Mouse (Mus musculus): ENCODE measurements around the gene Mapk8ip1. TPM values are rescaled to one million over a fixed set of nuclear protein-coding genes. Genes with fewer than 3 reads are reported as not detected.

Mapk8ip1 gene
- polyA plus RNA-seq, 1 experiment from 2014 or later, result 34.8 TPM

- Histone ChIP-seq H3K27me3 (peaks cover 44% of the 10 kb centered on the region), H3K9me3 (no peaks in the 10 kb centered on the region), H3K9ac (replicated peaks) (peak overlapping the region; percentile 66), H3K4me3 (replicated peaks) (peak overlapping the region; percentile 56), H3K4me1 (replicated peaks) (peaks cover 53% of the 10 kb centered on the region), H3K27ac (no peak overlapping the region), H3K4me2 (peak overlapping the region; percentile 93), H3K36me3 (peaks cover 7% of the 10 kb centered on the region)
- WGBS, result 11% methylated on average over 19 of the region's 19 CpGs
- no peak for ATAC-seq (ENCODE audit: insufficient number of reproducible peaks, insufficient read depth, low FRiP score, low TSS enrichment, low read depth)
Measured at GRCm38 (mm10) chr2:92370375-92370774, 30.7 kb downstream of the Mapk8ip1 start.

GRCm38 (mm10) chr2:92367383-92368029 is 33.6 kb downstream of the Mapk8ip1 start:
- H3K4me1 ChIP-seq (replicated peaks), result peaks cover 44% of the 10 kb centered on the region
- H3K36me3 ChIP-seq, result peaks cover 31% of the 10 kb centered on the region
- WGBS, result 22% methylated on average over 20 of the region's 20 CpGs

GRCm38 (mm10) chr2:92365568-92365967 is 35.5 kb downstream of the Mapk8ip1 start:
- Histone ChIP-seq H3K4me1 (replicated peaks) (peaks cover 24% of the 10 kb centered on the region), H3K9me3 (no peaks in the 10 kb centered on the region), H3K36me3 (peaks cover 46% of the 10 kb centered on the region), H3K27me3 (peaks cover 20% of the 10 kb centered on the region), H3K4me2 (no peak overlapping the region), H3K27ac (no peak overlapping the region), H3K4me3 (replicated peaks) (no peak overlapping the region), H3K9ac (replicated peaks) (no peak overlapping the region)
- no peak for ATAC-seq (ENCODE audit: insufficient number of reproducible peaks, insufficient read depth, low FRiP score, low TSS enrichment, low read depth)
- WGBS, result 91% methylated on average over 10 of the region's 10 CpGs

More at GRCm38 (mm10) chr2:92367383-92368029, 33.6 kb downstream of the Mapk8ip1 start:
- H3K4me3 ChIP-seq (replicated peaks), result no peak overlapping the region
- peaks cover 40% of the 10 kb centered on the region for H3K27me3 ChIP-seq
- H3K27ac ChIP-seq, result no peak overlapping the region
- H3K9me3 ChIP-seq, result no peaks in the 10 kb centered on the region
- no peak overlapping the region for H3K4me2 ChIP-seq
- ATAC-seq (ENCODE audit: insufficient number of reproducible peaks, insufficient read depth, low FRiP score, low TSS enrichment, low read depth), result no peak
- no peak overlapping the region for H3K9ac ChIP-seq (replicated peaks)

GRCm38 (mm10) chr2:92364086-92364485 is 37.0 kb downstream of the Mapk8ip1 start:
- Histone ChIP-seq H3K27ac (no peak overlapping the region), H3K27me3 (peaks cover 6% of the 10 kb centered on the region), H3K9ac (replicated peaks) (no peak overlapping the region), H3K36me3 (peaks cover 61% of the 10 kb centered on the region), H3K9me3 (no peaks in the 10 kb centered on the region), H3K4me2 (no peak overlapping the region), H3K4me1 (replicated peaks) (peaks cover 9% of the 10 kb centered on the region; the same call in 1 of the 2 replicates), H3K4me3 (replicated peaks) (no peak overlapping the region)
- ATAC-seq (ENCODE audit: insufficient number of reproducible peaks, insufficient read depth, low FRiP score, low TSS enrichment, low read depth), result no peak
- WGBS, result 94% methylated on average over 4 of the region's 4 CpGs

- WGBS, result 91% methylated on average over 6 of the region's 6 CpGs
- Histone ChIP-seq H3K36me3 (peaks cover 75% of the 10 kb centered on the region), H3K4me2 (no peak overlapping the region), H3K27me3 (no peaks in the 10 kb centered on the region), H3K4me1 (replicated peaks) (peaks cover 7% of the 10 kb centered on the region; the same call in 1 of the 2 replicates), H3K9ac (replicated peaks) (no peak overlapping the region), H3K9me3 (no peaks in the 10 kb centered on the region), H3K27ac (no peak overlapping the region), H3K4me3 (replicated peaks) (no peak overlapping the region)
- ATAC-seq (ENCODE audit: insufficient number of reproducible peaks, insufficient read depth, low FRiP score, low TSS enrichment, low read depth), result no peak
Measured at GRCm38 (mm10) chr2:92362571-92363228, 38.4 kb downstream of the Mapk8ip1 start.

- Histone ChIP-seq H3K36me3 (peaks cover 84% of the 10 kb centered on the region), H3K4me2 (no peak overlapping the region), H3K27me3 (no peaks in the 10 kb centered on the region), H3K27ac (no peak overlapping the region), H3K4me1 (replicated peaks) (no peaks in the 10 kb centered on the region), H3K9me3 (no peaks in the 10 kb centered on the region), H3K4me3 (replicated peaks) (no peak overlapping the region), H3K9ac (replicated peaks) (no peak overlapping the region)
- 89% methylated on average over 8 of the region's 8 CpGs for WGBS
- no peak for ATAC-seq (ENCODE audit: insufficient number of reproducible peaks, insufficient read depth, low FRiP score, low TSS enrichment, low read depth)
Measured at GRCm38 (mm10) chr2:92361795-92362194, 39.3 kb downstream of the Mapk8ip1 start.

GRCm38 (mm10) chr2:92360893-92361292 is 40.2 kb downstream of the Mapk8ip1 start:
- H3K9me3 ChIP-seq, result no peaks in the 10 kb centered on the region
- H3K4me3 ChIP-seq (replicated peaks), result no peak overlapping the region
- H3K27ac ChIP-seq, result no peak overlapping the region
- no peaks in the 10 kb centered on the region for H3K4me1 ChIP-seq (replicated peaks)
- peaks cover 89% of the 10 kb centered on the region for H3K36me3 ChIP-seq
- 27% methylated on average over 12 of the region's 12 CpGs for WGBS
- ATAC-seq (ENCODE audit: insufficient number of reproducible peaks, insufficient read depth, low FRiP score, low TSS enrichment, low read depth), result no peak
- H3K4me2 ChIP-seq, result no peak overlapping the region
- no peak overlapping the region for H3K9ac ChIP-seq (replicated peaks)
- H3K27me3 ChIP-seq, result no peaks in the 10 kb centered on the region

GRCm38 (mm10) chr2:92360186-92360823 is 40.8 kb downstream of the Mapk8ip1 start:
- H3K4me1 ChIP-seq (replicated peaks), result no peaks in the 10 kb centered on the region
- 72% methylated on average over 25 of the region's 25 CpGs for WGBS
- H3K4me3 ChIP-seq (replicated peaks), result no peak overlapping the region
- no peaks in the 10 kb centered on the region for H3K9me3 ChIP-seq
- no peaks in the 10 kb centered on the region for H3K27me3 ChIP-seq
- no peak overlapping the region for H3K27ac ChIP-seq
- no peak overlapping the region for H3K4me2 ChIP-seq
- ATAC-seq (ENCODE audit: insufficient number of reproducible peaks, insufficient read depth, low FRiP score, low TSS enrichment, low read depth), result no peak
- peaks cover 91% of the 10 kb centered on the region for H3K36me3 ChIP-seq
- H3K9ac ChIP-seq (replicated peaks), result no peak overlapping the region

- no peak overlapping the region for H3K9ac ChIP-seq (replicated peaks)
- no peaks in the 10 kb centered on the region for H3K27me3 ChIP-seq
- H3K4me3 ChIP-seq (replicated peaks), result no peak overlapping the region
- no peaks in the 10 kb centered on the region for H3K9me3 ChIP-seq
- no peak overlapping the region for H3K4me2 ChIP-seq
- ATAC-seq (ENCODE audit: insufficient number of reproducible peaks, insufficient read depth, low FRiP score, low TSS enrichment, low read depth), result no peak
- 97% methylated on average over 2 of the region's 2 CpGs for WGBS
- no peaks in the 10 kb centered on the region for H3K4me1 ChIP-seq (replicated peaks)
- H3K36me3 ChIP-seq, result peaks cover 88% of the 10 kb centered on the region
- H3K27ac ChIP-seq, result no peak overlapping the region
Measured at GRCm38 (mm10) chr2:92359301-92359700, 41.8 kb downstream of the Mapk8ip1 start.

GRCm38 (mm10) chr2:92354224-92354623 is 46.8 kb downstream of the Mapk8ip1 start:
- Histone ChIP-seq H3K4me3 (replicated peaks) (no peak overlapping the region), H3K9ac (replicated peaks) (no peak overlapping the region), H3K9me3 (no peaks in the 10 kb centered on the region), H3K4me2 (no peak overlapping the region), H3K27me3 (no peaks in the 10 kb centered on the region), H3K4me1 (replicated peaks) (no peaks in the 10 kb centered on the region), H3K27ac (no peak overlapping the region), H3K36me3 (peaks cover 84% of the 10 kb centered on the region)
- 55% methylated on average over 6 of the region's 6 CpGs for WGBS
- no peak for ATAC-seq (ENCODE audit: insufficient number of reproducible peaks, insufficient read depth, low FRiP score, low TSS enrichment, low read depth)

GRCm38 (mm10) chr2:92353402-92353801 is 47.7 kb downstream of the Mapk8ip1 start:
- no peak for ATAC-seq (ENCODE audit: insufficient number of reproducible peaks, insufficient read depth, low FRiP score, low TSS enrichment, low read depth)
- 69% methylated on average over 5 of the region's 5 CpGs for WGBS
- Histone ChIP-seq H3K27ac (no peak overlapping the region), H3K9ac (replicated peaks) (no peak overlapping the region), H3K4me1 (replicated peaks) (no peaks in the 10 kb centered on the region), H3K4me3 (replicated peaks) (no peak overlapping the region), H3K27me3 (no peaks in the 10 kb centered on the region), H3K36me3 (peaks cover 84% of the 10 kb centered on the region), H3K9me3 (no peaks in the 10 kb centered on the region), H3K4me2 (no peak overlapping the region)
